Mouse (Mus musculus) left cerebral cortex, postnatal 10 days (tissue): ENCODE data around the gene Pex16. TPM values are rescaled to one million over a fixed set of nuclear protein-coding genes. Genes with fewer than 3 reads are reported as not detected.
A peak's percentile ranks its signal among the peaks of the same experiment; 100 is the strongest.

ENCODE experiments used
- DNase-seq, 2 experiments: peaks; one replicate each; pipeline ENCODE4 v3.0.0; 2021 to 2022; ENCODE audit warnings: low spot score in 2 of 2, mixed read lengths in 1 of 2; ENCODE audit errors: extremely low spot score in 1 of 2
- intact Hi-C: fragments of 180-260 bp; cut with DNase I; formaldehyde crosslinking; loops from one replicate; pipeline ENCODE4 v1.15.1; 2025
- total RNA-seq, 2 experiments: library from RNA; stranded (reverse); gene quantifications; 2 replicates each; pipeline ENCODE4 v1.2.3; 2021

Pex16 gene
- total RNA-seq, result 10 to 100 TPM; 40.3 to 40.4 TPM

GRCm38 (mm10) chr2:92374514-92374913 lies at the start of gene Pex16, which contains the start of gene Large2:
Pex16 (plus strand) TSS chr2:92374676.
Large2 (minus strand) TSS chr2:92374869.
- peak in 1 of 2 experiments; percentile 58 for DNase-seq
- intact Hi-C loops, result no loop called here

GRCm38 (mm10) chr2:92325676-92326075 lies 48.8 kb upstream of the Pex16 start:
- intact Hi-C loops, result no loop called here
- DNase-seq, result no peak

GRCm38 (mm10) chr2:92326221-92326620 lies 48.3 kb upstream of the Pex16 start:
- intact Hi-C loops, result no loop called here
- DNase-seq, result no peak

DNA sequence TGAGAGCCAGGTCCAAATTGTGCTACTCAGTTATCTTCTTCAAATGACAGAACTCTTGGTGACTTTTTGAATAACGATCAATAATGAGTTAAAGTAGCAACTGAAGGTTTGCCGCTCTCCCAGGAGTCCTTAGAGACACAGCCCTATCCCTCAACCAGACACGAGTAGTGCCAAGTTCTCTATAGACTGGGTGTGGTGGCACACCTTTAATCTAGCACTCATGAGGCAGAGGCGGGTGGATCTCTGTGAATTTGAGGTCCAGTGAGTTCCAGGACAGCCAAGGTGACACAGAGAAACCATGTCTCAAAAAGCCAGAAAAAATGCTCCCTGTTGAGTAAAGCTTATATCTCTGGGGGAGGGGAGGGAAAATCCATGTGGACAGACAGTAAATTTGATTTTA lies 46.9 kb upstream of the Pex16 start:
- intact Hi-C loops, result no loop called here
- DNase-seq, result no peak

DNA sequence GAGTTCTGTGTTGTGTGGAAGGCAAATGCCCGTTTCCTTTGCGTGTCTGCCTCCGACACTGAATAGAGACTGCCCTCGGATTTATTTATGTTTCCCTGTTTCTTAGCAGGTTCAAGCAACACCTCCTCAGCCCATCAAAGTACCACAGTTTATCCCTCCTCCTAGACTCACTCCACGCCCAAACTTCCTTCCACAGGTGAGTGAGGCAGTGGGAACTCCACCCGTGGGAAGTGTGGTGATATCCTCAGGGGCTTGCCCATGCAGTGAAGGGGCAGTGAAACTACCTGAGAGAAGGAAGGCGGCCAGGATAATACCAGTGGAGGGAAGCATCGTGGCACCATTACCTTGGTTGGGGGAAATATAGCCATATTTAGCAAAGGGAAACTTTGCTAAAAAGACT lies 46.3 kb upstream of the Pex16 start:
- intact Hi-C loops, result loop anchor here (2.0 kb wide), 1 partner anchor 271 kb away; no protein-coding TSS in a partner anchor
- no peak for DNase-seq

DNA sequence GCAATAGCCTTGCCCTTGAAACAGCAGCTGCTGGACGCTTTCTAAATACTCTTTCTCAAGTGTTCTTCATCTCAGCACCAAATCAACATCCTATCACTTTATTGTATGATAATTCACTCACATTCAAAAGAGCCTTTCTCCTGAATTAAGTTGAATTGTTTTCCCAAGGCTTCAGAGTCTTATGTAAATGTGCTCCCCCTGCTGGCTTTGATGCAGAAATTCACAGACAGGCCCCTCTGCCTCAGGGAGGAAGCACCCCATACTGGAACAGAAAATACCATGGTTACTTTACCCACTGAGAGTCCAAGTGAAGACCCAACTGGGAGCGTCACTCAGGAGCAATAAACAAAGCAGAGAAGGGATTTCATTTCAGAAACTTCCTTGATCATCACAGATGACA lies 43.6 kb upstream of the Pex16 start:
- peak in 1 of 2 experiments; percentile 46 for DNase-seq
- intact Hi-C loops, result loop anchor here (2.0 to 10.0 kb wide), 2 partner anchors 32 to 346 kb away; no protein-coding TSS in a partner anchor

DNA sequence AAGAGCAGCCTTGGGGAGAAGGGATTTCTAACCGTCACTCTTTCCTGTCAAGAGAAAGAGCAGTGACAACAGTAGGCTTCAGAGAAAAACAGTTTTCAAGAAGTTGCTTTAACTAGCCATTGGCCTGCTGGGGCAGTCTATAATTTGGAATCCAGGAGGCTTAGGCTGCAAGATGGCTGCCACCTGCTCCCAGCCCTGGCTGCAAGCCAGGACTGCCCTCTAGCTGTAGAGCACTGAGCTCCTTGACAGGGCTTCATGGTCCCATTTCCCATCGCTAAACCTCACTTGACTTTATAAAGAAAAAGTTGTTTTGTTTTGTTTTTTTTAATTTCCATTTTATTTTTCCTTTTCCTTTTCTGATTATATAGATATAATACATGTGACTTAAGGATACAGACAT lies 43.1 kb upstream of the Pex16 start:
- peak in 1 of 2 experiments; percentile 32 for DNase-seq
- intact Hi-C loops, result loop anchor here (2.0 to 10.0 kb wide), 2 partner anchors 33 to 347 kb away; no protein-coding TSS in a partner anchor

DNA sequence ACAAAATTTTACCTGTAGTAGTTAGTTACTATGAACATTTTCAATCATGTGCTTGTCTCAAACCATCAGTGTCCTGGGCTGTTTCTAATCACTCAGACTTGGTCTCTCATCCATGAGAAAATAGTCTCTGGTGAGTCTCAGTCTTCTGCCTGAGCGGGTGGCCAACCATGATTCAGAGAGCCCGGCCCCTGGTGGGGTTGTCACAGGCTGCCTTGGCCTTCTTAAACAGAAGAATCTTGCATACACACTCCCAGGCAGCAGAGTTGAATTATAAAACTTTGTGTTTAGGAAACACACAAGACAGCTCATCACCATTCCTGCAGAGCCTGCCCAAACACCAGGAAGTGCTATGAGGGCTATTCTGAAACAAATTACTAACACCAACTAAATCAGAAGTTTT lies 42.6 kb upstream of the Pex16 start:
- DNase-seq, result no peak
- intact Hi-C loops, result loop anchor here (2.0 to 10.0 kb wide), 2 partner anchors 33 to 347 kb away; no protein-coding TSS in a partner anchor

- intact Hi-C loops, result no loop called here
- no peak for DNase-seq
Measured at GRCm38 (mm10) chr2:92342418-92342817, 32.1 kb upstream of the Pex16 start.

GRCm38 (mm10) chr2:92347191-92347590 lies 27.3 kb upstream of the Pex16 start:
- DNase-seq, result no peak
- intact Hi-C loops, result no loop called here

DNA sequence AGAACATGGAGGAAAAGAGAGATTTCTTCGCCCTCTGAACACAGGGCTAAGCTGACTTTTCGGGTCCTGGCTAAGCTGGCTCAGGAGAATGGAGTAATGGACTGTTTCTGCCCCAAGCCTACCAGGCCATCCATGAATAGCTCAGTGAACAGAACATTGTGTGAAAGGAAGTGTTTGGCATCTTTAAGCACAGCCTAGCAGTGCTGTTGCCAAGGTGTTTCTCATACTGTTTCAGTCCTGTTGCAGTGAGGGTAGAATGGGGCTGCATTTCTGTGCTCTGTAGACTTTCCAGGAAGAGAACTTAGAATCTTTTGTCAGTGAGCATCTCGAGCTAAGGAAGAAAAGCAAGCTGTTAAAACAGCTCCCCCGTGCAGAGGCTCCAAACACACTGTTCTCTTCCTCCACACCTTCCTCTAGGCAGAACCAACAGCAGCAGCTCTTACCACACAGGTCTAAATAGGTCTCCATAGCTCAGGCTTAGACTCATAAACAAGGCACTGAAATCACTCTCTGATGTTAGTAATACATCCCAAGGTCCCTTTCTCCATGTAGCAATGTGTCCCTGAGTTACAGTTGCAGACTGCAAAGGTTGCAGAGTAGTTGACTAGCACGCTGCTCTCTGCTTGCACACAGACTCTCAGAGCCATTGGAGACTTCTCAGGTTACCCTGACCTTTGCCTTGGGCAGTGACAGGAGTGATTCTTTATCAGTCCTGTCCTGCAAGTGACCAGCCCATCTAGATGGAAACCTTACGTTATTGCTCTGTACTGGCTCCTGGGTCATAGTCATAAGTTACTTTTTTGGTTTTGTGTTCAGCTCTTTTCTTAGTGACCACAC lies 24.7 kb upstream of the Pex16 start:
- no peak for DNase-seq
- intact Hi-C loops, result no loop called here

DNA sequence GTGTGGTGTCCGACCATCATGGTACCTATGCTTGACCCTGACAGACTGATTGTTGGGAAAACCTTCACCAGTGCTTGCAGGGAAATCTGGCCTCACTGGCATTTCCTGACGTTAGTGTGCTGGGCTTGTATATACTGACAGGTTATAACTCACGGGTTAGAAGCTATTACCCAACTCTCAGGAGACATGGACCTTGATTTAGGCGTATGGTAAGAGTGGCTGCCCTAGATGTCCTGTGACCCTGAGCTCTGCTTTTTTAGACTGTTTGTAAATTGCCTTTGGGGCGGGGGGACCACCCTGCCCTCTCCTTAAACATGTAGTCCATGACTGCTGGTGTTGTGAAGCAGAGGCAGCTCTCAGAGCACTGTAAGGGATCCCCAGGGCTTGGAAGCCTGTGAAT lies 23.8 kb upstream of the Pex16 start:
- DNase-seq, result no peak
- intact Hi-C loops, result no loop called here

DNA sequence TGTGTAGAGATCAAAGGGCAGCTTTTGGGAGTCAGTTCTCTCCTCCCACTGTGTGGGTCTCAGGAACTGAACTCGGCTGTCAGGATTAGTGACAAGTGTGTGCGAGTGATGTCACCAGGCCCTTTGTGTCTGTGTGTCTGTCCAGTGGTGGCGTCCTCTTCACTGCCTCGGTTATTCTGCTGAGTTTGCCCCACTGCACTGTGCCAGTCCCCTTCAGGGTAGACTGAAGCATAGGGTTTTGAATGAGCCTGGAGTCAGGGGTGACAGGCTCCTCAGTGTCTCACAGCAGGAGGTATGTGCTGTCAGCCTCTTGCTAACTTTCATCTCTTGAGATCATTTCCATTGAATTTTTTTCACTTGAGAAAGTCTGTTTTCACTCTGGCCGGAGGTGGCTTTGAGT lies 21.1 kb upstream of the Pex16 start:
- DNase-seq, result no peak
- intact Hi-C loops, result no loop called here

- DNase-seq, result no peak
- intact Hi-C loops, result no loop called here
Measured at GRCm38 (mm10) chr2:92354224-92354623, 20.3 kb upstream of the Pex16 start.

- no peak for DNase-seq
- intact Hi-C loops, result no loop called here
Measured at GRCm38 (mm10) chr2:92359301-92359700, 15.2 kb upstream of the Pex16 start.

DNA sequence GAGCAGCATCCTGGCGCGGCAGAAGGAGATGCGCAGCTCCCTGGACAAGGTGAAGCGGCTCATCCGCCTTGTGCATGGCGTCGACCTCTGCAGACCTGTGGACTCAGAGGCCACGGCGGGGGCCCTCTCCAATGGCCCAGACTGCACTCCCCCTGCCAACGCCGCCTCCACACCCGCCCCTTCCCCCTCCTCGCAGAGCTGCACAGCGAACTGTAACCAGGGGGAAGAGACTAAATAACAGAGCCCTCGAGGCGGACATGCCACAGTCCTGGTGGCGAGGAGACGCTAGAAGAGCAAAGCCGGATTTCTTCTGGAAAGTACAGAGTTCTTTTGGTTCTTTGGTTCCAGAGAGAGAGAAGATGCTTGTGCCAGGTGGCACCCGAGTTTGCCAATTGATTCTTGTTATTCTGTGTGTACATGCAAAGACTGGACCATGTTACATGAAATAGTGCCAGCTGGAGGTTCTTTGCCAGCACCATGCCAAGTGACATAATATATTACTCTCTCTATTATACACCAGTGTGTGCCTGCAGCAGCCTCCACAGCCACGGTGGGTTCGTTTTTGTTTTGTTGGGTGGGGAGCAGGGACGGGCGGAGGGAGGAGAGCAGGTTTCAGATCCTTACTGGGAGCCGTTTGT lies 14.2 kb upstream of the Pex16 start:
- intact Hi-C loops, result no loop called here
- DNase-seq, result no peak

DNA sequence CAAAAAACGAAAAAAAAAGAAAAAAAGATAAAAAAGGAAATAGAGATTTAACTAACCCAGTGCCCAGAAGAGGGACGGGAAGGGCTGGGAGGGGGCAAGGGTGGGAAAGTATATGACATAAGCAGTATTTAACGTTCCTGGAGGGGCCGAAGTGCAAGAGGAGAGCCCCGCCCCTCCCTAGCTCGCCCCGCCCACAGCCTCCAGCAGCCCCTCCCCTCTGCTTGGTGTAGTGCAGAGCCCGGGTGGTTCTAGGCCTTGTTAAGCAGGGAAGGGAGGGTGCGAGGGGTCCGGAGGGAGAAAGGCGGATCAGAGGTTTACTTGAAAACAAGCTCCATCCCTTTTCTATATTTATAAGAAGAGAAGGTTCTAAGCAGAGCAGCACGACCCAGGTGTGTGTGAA lies 13.6 kb upstream of the Pex16 start:
- no peak for DNase-seq
- intact Hi-C loops, result no loop called here

DNA sequence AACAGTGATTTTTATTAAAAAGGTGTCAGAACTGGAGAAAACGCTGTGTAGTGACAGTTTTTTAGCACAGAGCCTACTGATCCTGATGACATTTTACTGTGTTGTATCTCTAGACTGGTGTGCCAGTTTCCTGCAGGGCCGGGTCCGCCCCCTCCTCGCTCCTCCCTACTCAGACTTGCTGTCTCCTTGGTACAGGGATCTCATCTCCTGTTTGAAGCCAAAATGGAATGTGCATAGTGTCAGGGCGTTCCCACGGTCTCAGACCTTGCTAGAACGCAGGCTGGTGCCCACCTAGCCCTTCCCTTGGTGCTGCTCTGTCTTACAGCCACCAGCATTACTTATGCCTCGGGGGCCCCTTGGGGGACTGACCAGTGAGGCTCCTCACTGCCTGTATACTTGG lies 12.7 kb upstream of the Pex16 start:
- intact Hi-C loops, result no loop called here
- DNase-seq, result no peak

GRCm38 (mm10) chr2:92362571-92363228 lies 11.8 kb upstream of the Pex16 start:
- intact Hi-C loops, result no loop called here
- no peak for DNase-seq

DNA sequence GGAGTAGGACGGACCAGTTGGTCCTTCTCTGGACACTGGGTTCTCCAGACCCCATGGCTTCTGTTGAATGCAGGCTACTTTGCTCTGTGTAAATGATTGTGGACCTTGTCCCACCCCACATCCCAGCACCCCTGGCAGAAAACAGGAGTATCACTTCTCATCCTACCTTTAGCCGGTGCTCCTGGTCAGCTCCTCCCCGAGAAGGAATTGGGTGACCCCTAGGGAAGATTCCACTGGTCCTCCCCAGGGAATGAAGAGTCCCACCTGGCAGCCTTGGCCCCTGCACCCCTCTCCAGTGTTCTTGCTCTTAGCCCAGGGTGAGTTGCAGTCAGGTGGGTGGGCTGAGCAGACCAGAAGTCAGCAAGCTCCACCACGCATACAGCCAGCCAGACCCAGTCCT lies 10.4 kb upstream of the Pex16 start:
- peak in 1 of 2 experiments; percentile 15 for DNase-seq
- intact Hi-C loops, result no loop called here
